In the genomic region with DNA sequence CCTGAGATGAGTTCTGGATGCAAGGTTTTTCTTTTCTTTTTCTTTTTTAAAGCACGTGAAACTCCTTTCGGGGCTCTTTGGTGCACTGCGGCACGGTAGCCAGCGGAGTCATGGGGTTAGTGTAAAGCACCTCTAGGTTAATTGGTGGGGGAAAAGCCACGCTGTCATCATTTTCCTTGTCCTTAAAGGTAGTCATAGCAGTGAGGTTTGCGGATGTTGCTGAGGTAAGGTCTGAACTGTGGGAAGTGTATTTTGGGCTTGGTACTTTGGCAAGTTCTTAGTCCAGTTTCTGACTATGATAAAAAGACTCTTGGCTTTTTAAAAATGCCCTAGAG, we compare ENCODE assay signal across 8 mouse cellular contexts. TPM values are rescaled to one million over a fixed set of nuclear protein-coding genes. Genes with fewer than 3 reads are reported as not detected.
DNase-seq lines count a peak whose midpoint lies in the region; ATAC-seq lines count a peak whose summit lies in the region.

No protein-coding gene starts in this region.

- no peaks in the 10 kb centered on the region for H3K36me3 ChIP-seq in forebrain, embryonic 14.5 days (ENCODE audit: control insufficient read depth, insufficient read depth, low read length)
- no peaks in the 10 kb centered on the region for H3K36me3 ChIP-seq in liver, embryonic 16.5 days (ENCODE audit: control insufficient read depth, insufficient read depth)

- H3K4me3 ChIP-seq in forebrain, embryonic 14.5 days (ENCODE audit: low read depth, low read length): peak overlapping the region; percentile 83
- peak overlapping the region; percentile 96 for H3K4me3 ChIP-seq in liver, embryonic 16.5 days (ENCODE audit: low read depth, low read length)

- no peaks in the 10 kb centered on the region for H3K27me3 ChIP-seq in forebrain, embryonic 14.5 days (replicated peaks; ENCODE audit: control insufficient read depth, insufficient read depth, low read length)
- no peaks in the 10 kb centered on the region for H3K27me3 ChIP-seq in liver, embryonic 16.5 days (ENCODE audit: control insufficient read depth, insufficient read depth, low read depth, low read length)

- peaks cover 3% of the 10 kb centered on the region; the same call in 1 of the 2 replicates for H3K4me1 ChIP-seq in forebrain, embryonic 14.5 days (ENCODE audit: control insufficient read depth, insufficient read depth, low read length)
- H3K4me1 ChIP-seq in liver, embryonic 16.5 days (ENCODE audit: control insufficient read depth, low read depth, low read length): peaks cover 13% of the 10 kb centered on the region

- H3K27ac ChIP-seq in forebrain, embryonic 14.5 days (ENCODE audit: low read depth, low read length): peak overlapping the region; percentile 87
- peak overlapping the region; percentile 96 for H3K27ac ChIP-seq in liver, embryonic 16.5 days (ENCODE audit: low read length)

- DNase-seq in embryo, embryonic 11.5 days (ENCODE audit: low read depth, low spot score): peak; percentile 1
- no peak for DNase-seq in embryo, embryonic 11 days
- peak; percentile 64 for DNase-seq in CD4-positive, CD25-positive, alpha-beta regulatory T cell, adult 2 months (ENCODE audit: low read depth, low spot score)
- DNase-seq in forebrain, embryonic 14.5 days (ENCODE audit: low spot score): no peak
- no peak for DNase-seq in B cell, adult 2 months
- DNase-seq in urinary bladder, adult 2 months (ENCODE audit: low spot score): no peak

- ATAC-seq in forebrain, embryonic 14.5 days: no peak
- ATAC-seq in liver, embryonic 16.5 days (ENCODE audit: low read depth): no peak
- no peak for ATAC-seq in granulocyte monocyte progenitor cell, adult 5-6 weeks (replicated peaks; ENCODE audit: poor library complexity, severe bottlenecking)

- peak overlapping the region; percentile 91 for H3K9ac ChIP-seq in forebrain, embryonic 14.5 days (ENCODE audit: low read length)
- peak overlapping the region; percentile 98 for H3K9ac ChIP-seq in liver, embryonic 16.5 days (ENCODE audit: low read depth, low read length)

- peak overlapping the region; percentile 84 for H3K4me2 ChIP-seq in forebrain, embryonic 14.5 days (ENCODE audit: low read length)
- peak overlapping the region; percentile 97 for H3K4me2 ChIP-seq in liver, embryonic 16.5 days (ENCODE audit: low read depth, low read length)

- under 1% methylated on average over 7 of the region's 7 CpGs for WGBS in forebrain, embryonic 14.5 days
- 1% methylated on average over 7 of the region's 7 CpGs for WGBS in liver, embryonic 16.5 days (ENCODE audit: insufficient replicate concordance)

- H3K9me3 ChIP-seq in forebrain, embryonic 14.5 days (replicated peaks; ENCODE audit: control insufficient read depth, low read length): no peaks in the 10 kb centered on the region
- no peaks in the 10 kb centered on the region for H3K9me3 ChIP-seq in liver, embryonic 16.5 days (replicated peaks; ENCODE audit: control insufficient read depth, low read length)

RNA-seq across cellular contexts. Expression of a gene that starts 0.7 kb away (rescaled TPM):
- polyA plus RNA-seq in forebrain, embryonic 14.5 days (2014; fragmentation: Nextera tagmentation; extraction: Ambion mirVana): 18.4 and 18.8 TPM in 2 replicates
- 5.4 and 7.2 TPM in 2 replicates for polyA plus RNA-seq in liver, embryonic 16.5 days (2015; fragmentation: Nextera tagmentation; extraction: Ambion mirVana)
- polyA plus RNA-seq in urinary bladder, adult 2 months (2012; rRNA removed): 10.1 and 10.8 TPM in 2 replicates
- total RNA-seq in granulocyte monocyte progenitor cell, adult 5-6 weeks (2014; fragmentation: Nextera tagmentation): 56.5 and 57.9 TPM in 2 replicates
- 81.0 and 89.1 TPM in 2 replicates for total RNA-seq in granulocyte monocyte progenitor cell, adult 5-6 weeks (2017)

Comparison
In these comparisons a context has a peak if more than half of its experiments do, and no peak if none do; other contexts are left out.
1. DNase-seq: peak in embryo, embryonic 11.5 days (single experiment) and CD4-positive, CD25-positive, alpha-beta regulatory T cell, adult 2 months (single experiment); none in embryo, embryonic 11 days (single experiment), forebrain, embryonic 14.5 days (single experiment), B cell, adult 2 months (0 of 2) and urinary bladder, adult 2 months (single experiment).